Mouse (Mus musculus): ENCODE results near the gene C130060K24Rik. TPM values are rescaled to one million over a fixed set of nuclear protein-coding genes. Genes with fewer than 3 reads are reported as not detected.

C130060K24Rik gene
- polyA plus RNA-seq, 2 experiments = not detected

DNA sequence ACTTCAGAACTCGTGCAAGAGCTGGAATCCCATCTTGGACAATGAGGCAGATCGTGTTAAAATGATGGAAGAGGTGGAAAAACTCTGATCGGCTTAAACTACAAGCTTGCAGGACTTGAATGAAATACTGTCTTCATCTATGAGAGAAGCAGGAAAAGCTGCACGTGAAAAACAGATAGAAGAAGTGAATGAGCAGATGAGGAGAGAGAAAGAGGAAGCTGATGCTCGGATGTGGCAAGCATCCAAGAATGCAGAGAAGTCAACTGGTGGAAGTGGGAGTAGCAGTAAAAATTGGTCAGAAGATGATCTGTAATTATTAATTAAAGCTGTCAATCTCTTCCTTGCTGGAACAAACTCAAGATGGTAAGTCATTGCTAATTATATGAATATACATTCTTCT is 52.3 kb downstream of the C130060K24Rik start:
- H3K36me3 ChIP-seq (replicated peaks; ENCODE audit: control insufficient read depth, insufficient read depth, low read depth) = no peaks in the 10 kb centered on the region
- H3K4me3 ChIP-seq (ENCODE audit: insufficient read depth in 1 of 2, low read depth in 2 of 2, low read length in 2 of 2) = no peak overlapping the region
- no peaks in the 10 kb centered on the region for H3K9me3 ChIP-seq (ENCODE audit: control insufficient read depth, low read length)
- H3K27me3 ChIP-seq (ENCODE audit: control insufficient read depth, insufficient read depth, low read length) = no peaks in the 10 kb centered on the region
- no peak overlapping the region for H3K4me2 ChIP-seq (ENCODE audit: low read depth)
- no peaks in the 10 kb centered on the region for H3K4me1 ChIP-seq (replicated peaks; ENCODE audit: control insufficient read depth in 2 of 2, insufficient read depth in 2 of 2, low read length in 1 of 2)
- TF ChIP-seq EP300 (IDR thresholded peaks at IDR 0.05; ENCODE audit: low read depth) (no peak), CTCF (IDR thresholded peaks at IDR 0.05; ENCODE audit: low read depth) (no peak)
- 44% methylated on average over 5 of the region's 5 CpGs for WGBS (ENCODE audit: insufficient replicate concordance)
- no peak for ATAC-seq (ENCODE audit: insufficient read depth)
- H3K9ac ChIP-seq (replicated peaks) = no peak overlapping the region
- H3K27ac ChIP-seq = no peak overlapping the region
- no peak for DNase-seq (ENCODE audit: low read depth in 3 of 3, low spot score in 3 of 3)

DNA sequence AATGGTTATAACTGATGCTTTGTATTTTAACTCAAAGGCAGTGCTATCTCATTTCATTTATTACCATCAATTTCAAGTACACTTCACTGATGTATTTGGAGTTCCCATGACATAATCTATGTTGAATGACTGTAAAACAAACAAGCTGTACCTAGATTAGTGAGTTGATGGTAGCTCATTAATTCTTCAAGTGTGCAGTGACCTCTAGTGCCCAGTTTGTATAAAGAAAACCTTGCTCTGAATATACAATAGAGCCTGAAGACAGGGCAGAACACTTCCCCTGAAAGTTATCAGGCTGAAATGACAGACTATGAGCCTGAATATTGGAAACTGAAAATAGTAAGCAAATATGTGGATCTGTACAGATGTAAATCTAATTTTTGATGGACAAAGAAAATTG is 72.6 kb downstream of the C130060K24Rik start:
- H3K36me3 ChIP-seq (replicated peaks; ENCODE audit: control insufficient read depth, insufficient read depth, low read depth) = no peaks in the 10 kb centered on the region
- DNase-seq (ENCODE audit: low read depth in 3 of 3, low spot score in 3 of 3) = no peak
- H3K4me1 ChIP-seq (replicated peaks; ENCODE audit: control insufficient read depth in 2 of 2, insufficient read depth in 2 of 2, low read length in 1 of 2) = no peaks in the 10 kb centered on the region
- no peak overlapping the region for H3K27ac ChIP-seq
- H3K4me2 ChIP-seq (ENCODE audit: low read depth) = no peak overlapping the region
- no peak overlapping the region for H3K4me3 ChIP-seq (ENCODE audit: insufficient read depth in 1 of 2, low read depth in 2 of 2, low read length in 2 of 2)
- H3K9me3 ChIP-seq (ENCODE audit: control insufficient read depth, low read length) = no peaks in the 10 kb centered on the region
- H3K27me3 ChIP-seq (ENCODE audit: control insufficient read depth, insufficient read depth, low read length) = no peaks in the 10 kb centered on the region
- TF ChIP-seq CTCF (IDR thresholded peaks at IDR 0.05; ENCODE audit: low read depth) = peak; percentile 5; the same call in 1 of the 2 replicates
- no peak for TF ChIP-seq EP300 (IDR thresholded peaks at IDR 0.05; ENCODE audit: low read depth)
- no peak overlapping the region for H3K9ac ChIP-seq (replicated peaks)
- ATAC-seq (ENCODE audit: insufficient read depth) = no peak

DNA sequence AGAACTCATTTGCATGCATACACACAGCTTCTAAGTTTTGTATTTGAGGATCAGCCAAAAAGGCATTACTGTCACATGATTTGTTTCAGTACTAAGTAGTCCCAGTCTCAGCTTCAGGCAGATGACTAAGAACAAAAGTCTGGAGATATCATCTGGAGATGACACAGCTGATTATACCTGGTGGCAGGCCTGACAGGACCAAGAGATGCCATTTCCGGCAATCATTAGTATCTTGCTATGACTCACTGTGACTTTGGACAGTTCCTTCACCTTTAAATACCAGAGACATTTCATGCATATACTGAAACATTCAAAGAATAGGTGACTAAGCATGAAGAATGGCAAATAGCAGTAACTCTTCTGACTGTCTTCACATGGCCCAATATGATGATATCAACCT is 84.4 kb downstream of the C130060K24Rik start:
- no peak overlapping the region for H3K9ac ChIP-seq (replicated peaks)
- DNase-seq (ENCODE audit: low read depth in 3 of 3, low spot score in 3 of 3) = no peak
- no peak for ATAC-seq (ENCODE audit: insufficient read depth)
- no peaks in the 10 kb centered on the region for H3K9me3 ChIP-seq (ENCODE audit: control insufficient read depth, low read length)
- TF ChIP-seq EP300 (IDR thresholded peaks at IDR 0.05; ENCODE audit: low read depth) (no peak), CTCF (IDR thresholded peaks at IDR 0.05; ENCODE audit: low read depth) (no peak)
- H3K4me2 ChIP-seq (ENCODE audit: low read depth) = no peak overlapping the region
- H3K27ac ChIP-seq = no peak overlapping the region
- H3K36me3 ChIP-seq (replicated peaks; ENCODE audit: control insufficient read depth, insufficient read depth, low read depth) = no peaks in the 10 kb centered on the region
- H3K27me3 ChIP-seq (ENCODE audit: control insufficient read depth, insufficient read depth, low read length) = no peaks in the 10 kb centered on the region
- no peaks in the 10 kb centered on the region for H3K4me1 ChIP-seq (replicated peaks; ENCODE audit: control insufficient read depth in 2 of 2, insufficient read depth in 2 of 2, low read length in 1 of 2)
- WGBS (ENCODE audit: insufficient replicate concordance) = 44% methylated on average over 1 of the region's 1 CpGs
- no peak overlapping the region for H3K4me3 ChIP-seq (ENCODE audit: insufficient read depth in 1 of 2, low read depth in 2 of 2, low read length in 2 of 2)

DNA sequence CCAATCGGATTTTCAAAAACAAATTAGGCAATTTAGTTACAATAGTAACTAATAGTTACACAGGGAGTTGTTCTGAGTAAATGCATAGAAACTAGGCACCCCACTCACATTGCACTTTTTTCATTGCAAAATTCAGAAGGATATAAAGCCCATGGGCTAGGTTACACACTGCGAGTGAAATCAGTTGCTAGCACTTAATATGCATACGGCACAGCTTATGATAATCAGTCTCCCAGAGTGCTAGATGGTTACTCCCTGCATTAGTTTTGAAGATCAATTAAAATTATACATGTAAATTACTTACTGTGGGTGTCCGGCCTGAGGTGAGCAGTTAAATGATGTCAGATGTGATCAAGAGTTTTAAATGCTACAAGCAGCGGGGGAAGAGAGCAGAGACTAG is 89.4 kb downstream of the C130060K24Rik start:
- Histone ChIP-seq H3K4me1 (replicated peaks; ENCODE audit: control insufficient read depth in 2 of 2, insufficient read depth in 2 of 2, low read length in 1 of 2) (no peaks in the 10 kb centered on the region), H3K4me2 (ENCODE audit: low read depth) (no peak overlapping the region), H3K9ac (replicated peaks) (no peak overlapping the region), H3K27me3 (ENCODE audit: control insufficient read depth, insufficient read depth, low read length) (no peaks in the 10 kb centered on the region), H3K27ac (no peak overlapping the region), H3K36me3 (replicated peaks; ENCODE audit: control insufficient read depth, insufficient read depth, low read depth) (no peaks in the 10 kb centered on the region), H3K4me3 (ENCODE audit: insufficient read depth in 1 of 2, low read depth in 2 of 2, low read length in 2 of 2) (no peak overlapping the region), H3K9me3 (ENCODE audit: control insufficient read depth, low read length) (no peaks in the 10 kb centered on the region)
- ATAC-seq (ENCODE audit: insufficient read depth) = no peak
- TF ChIP-seq EP300 (IDR thresholded peaks at IDR 0.05; ENCODE audit: low read depth) = no peak
- DNase-seq (ENCODE audit: low read depth in 3 of 3, low spot score in 3 of 3) = no peak
- 64% methylated on average over 5 of the region's 5 CpGs for WGBS (ENCODE audit: insufficient replicate concordance)

DNA sequence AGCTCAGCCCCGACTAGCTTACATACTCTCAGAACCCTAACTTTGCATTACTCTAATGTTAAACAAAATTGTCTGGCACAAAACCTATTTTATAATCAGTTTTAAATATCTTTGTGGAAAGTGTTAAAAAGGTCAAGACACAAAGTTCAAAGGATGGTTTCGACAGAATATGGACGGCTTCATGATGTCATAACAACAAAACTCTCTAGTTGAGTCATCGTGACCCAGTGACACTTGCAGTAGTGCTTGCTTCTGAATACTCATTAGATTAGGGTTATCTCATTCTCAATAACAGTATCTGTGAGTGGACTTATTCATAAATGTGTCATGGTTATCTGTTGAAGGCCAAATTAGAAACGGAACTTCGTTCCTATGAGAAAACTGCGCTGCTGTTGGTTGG is 91.5 kb downstream of the C130060K24Rik start:
- H3K4me1 ChIP-seq (replicated peaks; ENCODE audit: control insufficient read depth in 2 of 2, insufficient read depth in 2 of 2, low read length in 1 of 2) = no peaks in the 10 kb centered on the region

DNA sequence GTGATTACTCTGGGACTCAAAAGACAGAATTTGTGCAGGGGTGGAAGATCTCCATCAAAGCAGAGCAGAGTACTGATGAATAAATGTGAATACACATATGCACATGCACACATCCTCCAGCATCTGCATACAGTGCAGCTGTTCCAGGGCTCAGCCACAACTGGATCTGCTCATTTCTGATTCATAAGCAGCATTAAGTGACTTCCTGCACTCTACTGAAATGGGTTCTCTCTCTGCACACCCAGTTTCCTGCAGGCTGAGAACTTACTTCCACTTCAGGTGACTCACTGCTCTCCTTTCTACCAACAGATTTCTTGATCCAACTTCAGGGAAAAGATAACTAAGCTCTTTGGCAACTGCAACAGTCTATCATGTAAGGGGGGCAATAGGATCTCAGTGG is 117.9 kb downstream of the C130060K24Rik start:
- Histone ChIP-seq H3K36me3 (replicated peaks; ENCODE audit: control insufficient read depth, insufficient read depth, low read depth) (no peaks in the 10 kb centered on the region), H3K4me3 (ENCODE audit: insufficient read depth in 1 of 2, low read depth in 2 of 2, low read length in 2 of 2) (no peak overlapping the region), H3K9me3 (ENCODE audit: control insufficient read depth, low read length) (no peaks in the 10 kb centered on the region), H3K27me3 (ENCODE audit: control insufficient read depth, insufficient read depth, low read length) (no peaks in the 10 kb centered on the region), H3K4me2 (ENCODE audit: low read depth) (no peak overlapping the region), H3K9ac (replicated peaks) (no peak overlapping the region), H3K4me1 (replicated peaks; ENCODE audit: control insufficient read depth in 2 of 2, insufficient read depth in 2 of 2, low read length in 1 of 2) (no peaks in the 10 kb centered on the region), H3K27ac (no peak overlapping the region)
- TF ChIP-seq CTCF (IDR thresholded peaks at IDR 0.05; ENCODE audit: low read depth) (no peak), EP300 (IDR thresholded peaks at IDR 0.05; ENCODE audit: low read depth) (no peak)
- DNase-seq (ENCODE audit: low read depth in 3 of 3, low spot score in 3 of 3) (no peak), ATAC-seq (ENCODE audit: insufficient read depth) (no peak)

More for the DNA sequence above, 91.5 kb downstream of the C130060K24Rik start:
- Histone ChIP-seq H3K9me3 (ENCODE audit: control insufficient read depth, low read length) (no peaks in the 10 kb centered on the region), H3K4me2 (ENCODE audit: low read depth) (no peak overlapping the region), H3K27me3 (ENCODE audit: control insufficient read depth, insufficient read depth, low read length) (no peaks in the 10 kb centered on the region), H3K9ac (replicated peaks) (no peak overlapping the region), H3K27ac (no peak overlapping the region), H3K36me3 (replicated peaks; ENCODE audit: control insufficient read depth, insufficient read depth, low read depth) (no peaks in the 10 kb centered on the region), H3K4me3 (ENCODE audit: insufficient read depth in 1 of 2, low read depth in 2 of 2, low read length in 2 of 2) (no peak overlapping the region)
- TF ChIP-seq EP300 (IDR thresholded peaks at IDR 0.05; ENCODE audit: low read depth) = no peak
- no peak for TF ChIP-seq CTCF (IDR thresholded peaks at IDR 0.05; ENCODE audit: low read depth)
- DNase-seq (ENCODE audit: low read depth in 3 of 3, low spot score in 3 of 3) (no peak), ATAC-seq (ENCODE audit: insufficient read depth) (no peak)
- 83% methylated on average over 7 of the region's 7 CpGs for WGBS (ENCODE audit: insufficient replicate concordance)

Other genes with a start within 250 kb of the C130060K24Rik start
- gene Hpgds, start 236.2 kb upstream of the C130060K24Rik start, polyA plus RNA-seq (2012; rRNA removed) = 0.76 and 1.7 TPM in 2 replicates
- gene Hpgds, start 236.2 kb upstream of the C130060K24Rik start, polyA plus RNA-seq (2014; fragmentation: Nextera tagmentation; extraction: Ambion mirVana) = 2.0 and 4.1 TPM in 2 replicates
- gene Tnip3, start 144.2 kb downstream of the C130060K24Rik start, polyA plus RNA-seq (2012; rRNA removed) = not detected in 2 replicates
- gene Tnip3, start 144.2 kb downstream of the C130060K24Rik start, polyA plus RNA-seq (2014; fragmentation: Nextera tagmentation; extraction: Ambion mirVana) = 0.09 and 0.17 TPM in 2 replicates

All from liver, embryonic 14.5 days (tissue).